Mouse (Mus musculus) neural tube, embryonic 11.5 days (tissue): Measurements from ENCODE around the gene Ap1s2. TPM values are rescaled to one million over a fixed set of nuclear protein-coding genes. Genes with fewer than 3 reads are reported as not detected.
A peak's percentile ranks its signal among the peaks of the same experiment; 100 is the strongest.

ENCODE experiments used
- ATAC-seq: fragments of 200-750 bp; cut with Nextera tagmentation; 2 replicates; pipeline ENCODE4 v1.8.0; 2017; ENCODE audit warnings: moderate number of reproducible peaks, mild to moderate bottlenecking, moderate TSS enrichment, moderate library complexity; ENCODE audit not compliant: insufficient read depth, low FRiP score, low TSS enrichment
- DNase-seq: peaks from one replicate; pipeline ENCODE4 v3.0.0-alpha.2; 2015; ENCODE audit warnings: low spot score
- H3K27ac ChIP-seq: fragments of 300-500 bp; sonication (generic); 2 replicates; pipeline ENCODE4 v1.5.1; 2014; ENCODE audit warnings: low read depth, mild to moderate bottlenecking, low read length
- H3K27me3 ChIP-seq: fragments of 300-500 bp; sonication (generic); 2 replicates; pipeline ENCODE4 v1.6.1; 2014; ENCODE audit warnings: mild to moderate bottlenecking, low read length, mixed read lengths; ENCODE audit not compliant: control insufficient read depth, insufficient read depth
- H3K36me3 ChIP-seq: fragments of 300-500 bp; sonication (generic); 2 replicates; pipeline ENCODE4 v1.6.1; 2014; ENCODE audit warnings: mild to moderate bottlenecking, low read length, moderate library complexity, mixed read lengths; ENCODE audit not compliant: control insufficient read depth, insufficient read depth
- H3K4me1 ChIP-seq: fragments of 300-500 bp; sonication (generic); 2 replicates; pipeline ENCODE4 v1.6.1; 2014; ENCODE audit warnings: low read length, mixed read lengths; ENCODE audit not compliant: control insufficient read depth, insufficient read depth
- H3K4me2 ChIP-seq: fragments of 300-500 bp; sonication (generic); 2 replicates; pipeline ENCODE4 v1.6.1; 2014; ENCODE audit warnings: low read depth, mild to moderate bottlenecking, moderate library complexity
- H3K4me3 ChIP-seq: fragments of 300-500 bp; sonication (generic); 2 replicates; pipeline ENCODE4 v1.5.1; 2014; ENCODE audit warnings: low read depth, low read length
- H3K9ac ChIP-seq: fragments of 300-500 bp; sonication (generic); 2 replicates; pipeline ENCODE4 v1.6.1; 2014; ENCODE audit warnings: mild to moderate bottlenecking, low read length
- H3K9me3 ChIP-seq: fragments of 300-500 bp; sonication (generic); 2 replicates; pipeline ENCODE4 v1.6.1; 2016; ENCODE audit warnings: low read length; ENCODE audit not compliant: control insufficient read depth
- WGBS: fragments of 180-500 bp; shearing (Covaris S2); extraction: QIAGEN DNeasy Blood & Tissue Kit; methylation state at CpG from one replicate; pipeline ENCODE4 v1.1.7; 2014; 5-methylcytosine and 5-hydroxymethylcytosine counted together
- polyA plus RNA-seq: library from polyadenylated mRNA; unstranded; fragments of >200 nt; fragmentation: Nextera tagmentation; extraction: Ambion mirVana; gene quantifications from 2 replicates; pipeline ENCODE4 v1.2.1, GENCODE M21; 2014

Ap1s2 gene
- polyA plus RNA-seq, 1 experiment from 2014 or later = 46.3 TPM

DNA sequence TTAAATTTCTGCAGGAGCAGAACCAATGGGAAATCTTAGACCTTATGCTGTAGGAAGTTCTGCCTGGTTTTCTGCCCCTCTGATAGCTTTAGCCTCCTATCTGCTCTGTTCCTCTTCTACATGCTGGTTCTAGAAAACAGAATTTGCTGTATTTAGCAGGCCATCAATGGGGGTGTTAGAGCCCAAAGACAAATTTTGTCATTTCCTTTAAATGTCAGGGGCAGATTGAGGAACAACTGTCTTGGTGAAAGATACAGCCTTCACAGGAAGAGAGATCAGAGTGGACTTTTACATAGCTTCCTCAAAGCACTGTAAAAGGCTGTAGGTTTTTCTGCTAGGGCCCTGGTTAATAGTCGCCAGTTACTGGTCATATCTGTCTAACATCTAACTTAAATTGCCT, 11.5 kb upstream of the Ap1s2 start:
- DNase-seq (no peak), ATAC-seq (no peak)
- no peak overlapping the region for H3K4me2 ChIP-seq
- H3K4me1 ChIP-seq = no peaks in the 10 kb centered on the region
- H3K27me3 ChIP-seq = no peaks in the 10 kb centered on the region; the same call in 1 of the 2 replicates
- no peaks in the 10 kb centered on the region for H3K9me3 ChIP-seq
- H3K9ac ChIP-seq = no peak overlapping the region
- H3K36me3 ChIP-seq = no peaks in the 10 kb centered on the region
- no peak overlapping the region for H3K27ac ChIP-seq
- H3K4me3 ChIP-seq = no peak overlapping the region
- 81% methylated on average over 1 of the region's 1 CpGs for WGBS

GRCm38 (mm10) chrX:163899431-163900020, 9.3 kb upstream of the Ap1s2 start:
- ATAC-seq = no peak
- Histone ChIP-seq H3K27me3 (no peaks in the 10 kb centered on the region; the same call in 1 of the 2 replicates), H3K4me3 (no peak overlapping the region), H3K27ac (no peak overlapping the region), H3K9ac (no peak overlapping the region), H3K4me2 (no peak overlapping the region), H3K4me1 (no peaks in the 10 kb centered on the region), H3K36me3 (no peaks in the 10 kb centered on the region), H3K9me3 (no peaks in the 10 kb centered on the region)
- WGBS = 64% methylated on average over 5 of the region's 5 CpGs
- no peak for DNase-seq

- no peak overlapping the region for H3K27ac ChIP-seq
- H3K4me2 ChIP-seq = no peak overlapping the region
- no peaks in the 10 kb centered on the region for H3K27me3 ChIP-seq
- H3K9me3 ChIP-seq = no peaks in the 10 kb centered on the region
- H3K9ac ChIP-seq = no peak overlapping the region
- H3K4me1 ChIP-seq = no peaks in the 10 kb centered on the region
- 89% methylated on average over 2 of the region's 2 CpGs for WGBS
- DNase-seq (no peak), ATAC-seq (no peak)
- no peaks in the 10 kb centered on the region for H3K36me3 ChIP-seq
- H3K4me3 ChIP-seq = no peak overlapping the region
Measured at GRCm38 (mm10) chrX:163906861-163907260, 2.0 kb upstream of the Ap1s2 start.

DNA sequence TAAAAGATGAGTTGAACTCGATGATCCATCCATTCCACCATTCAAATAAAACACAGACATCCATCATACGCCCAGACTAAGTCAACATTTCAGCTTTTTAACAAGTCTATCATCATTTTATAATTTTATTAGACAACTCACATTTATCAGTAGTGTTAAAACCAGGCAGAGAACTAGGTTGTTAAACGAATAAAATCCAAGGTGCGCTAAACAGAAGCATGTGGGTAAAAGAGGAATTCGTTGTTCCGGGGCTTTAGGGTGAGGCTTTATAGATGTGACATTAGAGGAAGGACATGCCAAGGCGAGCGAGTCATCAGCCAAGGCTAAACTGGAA, 847 bp upstream of the Ap1s2 start:
- no peaks in the 10 kb centered on the region for H3K4me1 ChIP-seq
- H3K9me3 ChIP-seq = no peaks in the 10 kb centered on the region
- peak overlapping the region; percentile 67; the same call in 1 of the 2 replicates for H3K27ac ChIP-seq
- ATAC-seq = no peak
- peak overlapping the region; percentile 50 for H3K9ac ChIP-seq
- peak overlapping the region; percentile 46 for H3K4me2 ChIP-seq
- no peaks in the 10 kb centered on the region for H3K27me3 ChIP-seq
- peak; percentile 10 for DNase-seq
- peak overlapping the region; percentile 48 for H3K4me3 ChIP-seq
- WGBS = 27% methylated on average over 8 of the region's 8 CpGs
- no peaks in the 10 kb centered on the region for H3K36me3 ChIP-seq

DNA sequence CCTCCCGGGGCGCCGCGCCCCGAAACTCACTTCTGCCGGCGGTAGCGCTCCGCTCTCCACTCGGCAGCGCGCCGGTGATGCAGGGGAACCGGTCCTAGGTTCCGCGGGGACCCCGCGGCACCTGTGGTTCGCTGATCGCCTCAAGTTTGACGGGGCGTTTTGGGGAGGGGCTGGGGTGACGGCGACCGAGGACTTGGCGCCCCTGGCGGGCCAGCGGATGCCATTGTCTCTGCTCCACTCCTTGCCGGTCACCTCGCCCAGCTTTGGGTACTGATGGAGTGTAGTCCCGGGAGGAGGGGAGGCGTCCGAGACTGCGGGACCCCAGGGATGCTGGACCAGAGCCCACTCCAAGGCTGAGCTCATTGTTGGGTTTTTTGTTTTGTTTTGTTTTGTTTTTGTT, 564 bp downstream of the Ap1s2 start:
- Histone ChIP-seq H3K9ac (peak overlapping the region; percentile 72), H3K36me3 (no peaks in the 10 kb centered on the region), H3K9me3 (no peaks in the 10 kb centered on the region), H3K27me3 (no peaks in the 10 kb centered on the region), H3K4me2 (peak overlapping the region; percentile 43), H3K4me3 (peak overlapping the region; percentile 64), H3K4me1 (no peaks in the 10 kb centered on the region), H3K27ac (peak overlapping the region; percentile 83)
- ATAC-seq = peak; percentile 58
- 17% methylated on average over 33 of the region's 34 CpGs for WGBS
- peak; percentile 40 for DNase-seq

DNA sequence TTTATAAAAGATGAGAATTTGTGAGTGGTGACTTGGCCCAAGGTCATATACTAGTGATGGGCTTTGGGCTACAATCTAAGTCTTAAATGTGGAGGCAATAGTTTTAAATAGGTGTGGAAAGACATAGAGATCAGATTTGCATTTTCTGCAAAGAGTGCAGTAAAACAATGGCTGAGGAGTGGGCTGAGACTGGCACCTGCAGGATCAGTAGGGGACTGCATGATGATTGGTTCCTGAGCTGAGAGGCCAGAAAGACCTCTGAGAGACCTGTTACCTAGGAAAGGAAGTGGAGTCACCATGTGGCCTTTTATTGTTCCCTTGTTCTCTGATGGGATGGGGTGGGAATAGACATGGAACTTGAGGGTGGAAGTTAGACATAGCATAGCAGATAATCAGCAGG, 4.0 kb downstream of the Ap1s2 start:
- Histone ChIP-seq H3K27ac (no peak overlapping the region), H3K9ac (no peak overlapping the region), H3K36me3 (no peaks in the 10 kb centered on the region), H3K4me2 (no peak overlapping the region), H3K4me3 (no peak overlapping the region), H3K9me3 (no peaks in the 10 kb centered on the region), H3K4me1 (no peaks in the 10 kb centered on the region), H3K27me3 (no peaks in the 10 kb centered on the region)
- ATAC-seq (no peak), DNase-seq (peak; percentile 20)

GRCm38 (mm10) chrX:163929550-163929949, 20.7 kb downstream of the Ap1s2 start:
- Histone ChIP-seq H3K4me3 (no peak overlapping the region), H3K27me3 (no peaks in the 10 kb centered on the region), H3K27ac (no peak overlapping the region), H3K9ac (no peak overlapping the region), H3K4me2 (no peak overlapping the region), H3K36me3 (no peaks in the 10 kb centered on the region), H3K4me1 (no peaks in the 10 kb centered on the region), H3K9me3 (no peaks in the 10 kb centered on the region)
- ATAC-seq (no peak), DNase-seq (no peak)

- Histone ChIP-seq H3K4me3 (no peak overlapping the region), H3K4me1 (no peaks in the 10 kb centered on the region), H3K36me3 (no peaks in the 10 kb centered on the region; the same call in 1 of the 2 replicates), H3K9ac (no peak overlapping the region), H3K27ac (no peak overlapping the region), H3K4me2 (no peak overlapping the region), H3K27me3 (no peaks in the 10 kb centered on the region), H3K9me3 (no peaks in the 10 kb centered on the region)
- no peak for DNase-seq
- ATAC-seq = no peak
- 85% methylated on average over 8 of the region's 8 CpGs for WGBS
Measured at GRCm38 (mm10) chrX:163934731-163935130, 25.9 kb downstream of the Ap1s2 start.

- DNase-seq (no peak), ATAC-seq (no peak)
- H3K27ac ChIP-seq = no peak overlapping the region
- H3K9ac ChIP-seq = no peak overlapping the region
- H3K9me3 ChIP-seq = no peaks in the 10 kb centered on the region
- 86% methylated on average over 6 of the region's 6 CpGs for WGBS
- H3K4me3 ChIP-seq = no peak overlapping the region
- H3K4me1 ChIP-seq = no peaks in the 10 kb centered on the region
- H3K36me3 ChIP-seq = no peaks in the 10 kb centered on the region; the same call in 1 of the 2 replicates
- H3K27me3 ChIP-seq = no peaks in the 10 kb centered on the region
- H3K4me2 ChIP-seq = no peak overlapping the region
Measured at GRCm38 (mm10) chrX:163938587-163938986, 29.8 kb downstream of the Ap1s2 start.
